Mouse (Mus musculus): ENCODE data around the gene Cd6. TPM values are rescaled to one million over a fixed set of nuclear protein-coding genes. Genes with fewer than 3 reads are reported as not detected.

The Cd6 gene
- total RNA-seq, 2 experiments from 2014 or later = 2.3 to 2.8 TPM

- no peak for TF ChIP-seq CTCF (IDR thresholded peaks at IDR 0.05)
- Histone ChIP-seq H3K4me3 (no peak overlapping the region), H3K27ac (peak overlapping the region; percentile 69)
- intact Hi-C loops (cut with DNase I) = no loop called here
- DNase-seq (ENCODE audit: extremely low spot score in 1 of 2, low spot score in 2 of 2) = no peak
Measured at GRCm38 (mm10) chr19:10769429-10770195, 60.2 kb downstream of the Cd6 start.

- TF ChIP-seq CTCF (IDR thresholded peaks at IDR 0.05) = no peak
- intact Hi-C loops (cut with DNase I) = no loop called here
- DNase-seq (ENCODE audit: extremely low spot score in 1 of 2, low spot score in 2 of 2) = no peak
- Histone ChIP-seq H3K4me3 (no peak overlapping the region), H3K27ac (peak overlapping the region; percentile 69)
Measured at GRCm38 (mm10) chr19:10768694-10769428, 61.0 kb downstream of the Cd6 start.

- Histone ChIP-seq H3K4me3 (no peak overlapping the region), H3K27ac (peak overlapping the region; percentile 36; the same call in 1 of the 2 replicates)
- TF ChIP-seq CTCF (IDR thresholded peaks at IDR 0.05) = no peak
- DNase-seq (ENCODE audit: extremely low spot score in 1 of 2, low spot score in 2 of 2) = no peak
- intact Hi-C loops (cut with DNase I) = no loop called here
Measured at GRCm38 (mm10) chr19:10767631-10768030, 62.2 kb downstream of the Cd6 start.

- TF ChIP-seq CTCF (IDR thresholded peaks at IDR 0.05) = no peak
- no peak for DNase-seq (ENCODE audit: extremely low spot score in 1 of 2, low spot score in 2 of 2)
- Histone ChIP-seq H3K4me3 (no peak overlapping the region), H3K27ac (peak overlapping the region; percentile 70)
- intact Hi-C loops (cut with DNase I) = loop anchor here (1.0 kb wide), 2 partner anchors 18 to 46 kb away; no protein-coding TSS in a partner anchor
Measured at GRCm38 (mm10) chr19:10763381-10764031, 66.4 kb downstream of the Cd6 start.

- no peak for DNase-seq (ENCODE audit: extremely low spot score in 1 of 2, low spot score in 2 of 2)
- intact Hi-C loops (cut with DNase I) = no loop called here
- no peak overlapping the region; the same call in 1 of the 2 replicates for H3K27ac ChIP-seq
- no peak for TF ChIP-seq CTCF (IDR thresholded peaks at IDR 0.05)
- no peak overlapping the region for H3K4me3 ChIP-seq
Measured at GRCm38 (mm10) chr19:10762468-10762867, 67.4 kb downstream of the Cd6 start.

GRCm38 (mm10) chr19:10761794-10762415, 68.0 kb downstream of the Cd6 start:
- intact Hi-C loops (cut with DNase I) = no loop called here
- Histone ChIP-seq H3K27ac (no peak overlapping the region; the same call in 1 of the 2 replicates), H3K4me3 (no peak overlapping the region)
- no peak for TF ChIP-seq CTCF (IDR thresholded peaks at IDR 0.05)
- DNase-seq (ENCODE audit: extremely low spot score in 1 of 2, low spot score in 2 of 2) = no peak

GRCm38 (mm10) chr19:10759983-10760831, 69.7 kb downstream of the Cd6 start:
- Histone ChIP-seq H3K27ac (peak overlapping the region; percentile 24; the same call in 1 of the 2 replicates), H3K4me3 (no peak overlapping the region)
- TF ChIP-seq CTCF (IDR thresholded peaks at IDR 0.05) = no peak
- DNase-seq (ENCODE audit: extremely low spot score in 1 of 2, low spot score in 2 of 2) = no peak
- intact Hi-C loops (cut with DNase I) = no loop called here

GRCm38 (mm10) chr19:10759525-10759924, 70.3 kb downstream of the Cd6 start:
- intact Hi-C loops (cut with DNase I) = no loop called here
- Histone ChIP-seq H3K27ac (peak overlapping the region; percentile 24; the same call in 1 of the 2 replicates), H3K4me3 (no peak overlapping the region)
- no peak for DNase-seq (ENCODE audit: extremely low spot score in 1 of 2, low spot score in 2 of 2)
- TF ChIP-seq CTCF (IDR thresholded peaks at IDR 0.05) = no peak

GRCm38 (mm10) chr19:10758708-10759107, 71.2 kb downstream of the Cd6 start:
- TF ChIP-seq CTCF (IDR thresholded peaks at IDR 0.05) = no peak
- Histone ChIP-seq H3K4me3 (no peak overlapping the region), H3K27ac (no peak overlapping the region)
- no peak for DNase-seq (ENCODE audit: extremely low spot score in 1 of 2, low spot score in 2 of 2)
- intact Hi-C loops (cut with DNase I) = no loop called here

- TF ChIP-seq CTCF (IDR thresholded peaks at IDR 0.05) = no peak
- Histone ChIP-seq H3K4me3 (no peak overlapping the region), H3K27ac (no peak overlapping the region)
- no peak for DNase-seq (ENCODE audit: extremely low spot score in 1 of 2, low spot score in 2 of 2)
- intact Hi-C loops (cut with DNase I) = no loop called here
Measured at GRCm38 (mm10) chr19:10757526-10757925, 72.3 kb downstream of the Cd6 start.

GRCm38 (mm10) chr19:10757125-10757524, 72.7 kb downstream of the Cd6 start:
- H3K27ac ChIP-seq = no peak overlapping the region
- H3K4me3 ChIP-seq = no peak overlapping the region
- TF ChIP-seq CTCF (IDR thresholded peaks at IDR 0.05) = no peak
- intact Hi-C loops (cut with DNase I) = no loop called here
- DNase-seq (ENCODE audit: extremely low spot score in 1 of 2, low spot score in 2 of 2) = no peak

Measured in left cerebral cortex, adult 2 months (tissue).